Mouse (Mus musculus) megakaryocyte, embryonic 14.5 days (primary cell): ENCODE measurements around the gene Pam16. TPM values are rescaled to one million over a fixed set of nuclear protein-coding genes. Genes with fewer than 3 reads are reported as not detected.

Experiments used
- H3K27me3 ChIP-seq: replicated peaks from 2 replicates; pipeline ENCODE3; 2012; ENCODE audit warnings: inconsistent platforms
- H3K36me3 ChIP-seq: replicated peaks from 2 replicates; pipeline ENCODE3; 2012; ENCODE audit warnings: low read length, inconsistent platforms, mixed read lengths
- H3K4me1 ChIP-seq: 2 replicates; pipeline ENCODE4 v1.6.1; 2012; ENCODE audit warnings: inconsistent platforms
- H3K4me3 ChIP-seq: replicated peaks from 2 replicates; pipeline ENCODE3; 2012; ENCODE audit warnings: moderate library complexity, mild to moderate bottlenecking, inconsistent platforms
- H3K9me3 ChIP-seq: 2 replicates; pipeline ENCODE4 v1.6.1; 2012; ENCODE audit warnings: inconsistent platforms
- FLI1 ChIP-seq: IDR thresholded peaks from 2 replicates; pipeline ENCODE4 v1.6.1; 2012; ENCODE audit warnings: low read length, inconsistent platforms, mixed read lengths
- GATA1 ChIP-seq: IDR thresholded peaks from 3 replicates; pipeline ENCODE4 v1.6.1; 2012; ENCODE audit warnings: mixed read lengths, low read length, inconsistent platforms, borderline replicate concordance
- polyA plus RNA-seq: library from polyadenylated mRNA; stranded (reverse); fragments of >175 nt; gene quantifications from 2 replicates; pipeline ENCODE4 v1.2.3, GENCODE M21; 2012; ENCODE audit warnings: low replicate concordance; ENCODE audit not compliant: insufficient read depth

Pam16 gene
- polyA plus RNA-seq, 1 experiment: 137 TPM

DNA sequence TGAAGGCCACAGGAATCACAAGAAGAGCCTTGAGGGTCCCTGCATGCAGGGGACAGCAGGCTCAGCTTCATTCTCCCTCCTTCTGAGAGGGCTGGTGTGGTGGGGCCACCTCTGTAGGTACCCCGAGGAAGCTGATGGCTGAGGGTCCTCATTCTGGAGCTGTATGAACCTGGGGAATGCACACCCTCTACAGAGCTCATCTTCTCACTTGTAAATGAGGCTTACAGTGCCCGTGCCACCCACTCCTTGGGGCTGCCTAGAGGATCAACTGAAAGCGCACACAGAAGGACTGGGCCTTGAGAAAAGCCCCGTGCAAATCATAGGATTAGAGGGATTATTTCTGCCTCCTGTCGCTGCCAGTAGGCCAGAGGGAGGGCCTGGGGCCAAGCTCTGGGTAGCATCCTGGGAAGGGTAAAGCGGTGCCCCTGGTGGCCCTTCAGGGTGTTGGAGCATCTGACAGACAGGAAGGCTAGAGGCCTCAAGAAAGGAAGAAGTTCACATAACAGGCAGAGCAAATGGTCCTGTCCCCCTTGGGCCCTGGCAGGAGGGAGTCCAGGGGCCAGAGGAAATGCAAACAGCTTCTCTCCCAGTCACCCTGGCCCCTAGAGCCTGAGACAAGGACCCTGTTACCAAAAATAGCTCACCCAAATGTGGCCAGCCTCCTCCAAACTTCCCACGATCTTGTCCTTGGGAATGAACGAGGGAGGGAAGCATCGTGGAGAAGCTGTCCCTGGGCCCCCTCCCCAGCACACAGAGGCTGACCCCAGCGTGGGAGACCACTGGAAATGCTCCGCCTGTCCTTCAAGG lies 31.2 kb upstream of the Pam16 start:
- Histone ChIP-seq H3K4me1 (peaks cover 18% of the 10 kb centered on the region), H3K9me3 (no peaks in the 10 kb centered on the region), H3K4me3 (no peak overlapping the region), H3K27me3 (no peaks in the 10 kb centered on the region), H3K36me3 (peaks cover 92% of the 10 kb centered on the region)
- TF ChIP-seq FLI1 (no peak), GATA1 (no peak)

- peaks cover 18% of the 10 kb centered on the region for H3K4me1 ChIP-seq
- no peaks in the 10 kb centered on the region for H3K27me3 ChIP-seq
- TF ChIP-seq FLI1 (no peak), GATA1 (no peak)
- H3K4me3 ChIP-seq: no peak overlapping the region
- no peaks in the 10 kb centered on the region for H3K9me3 ChIP-seq
- peaks cover 93% of the 10 kb centered on the region for H3K36me3 ChIP-seq
Measured at GRCm38 (mm10) chr16:4655251-4655734, 30.5 kb upstream of the Pam16 start.

- H3K27me3 ChIP-seq: no peaks in the 10 kb centered on the region
- H3K4me1 ChIP-seq: peaks cover 18% of the 10 kb centered on the region
- TF ChIP-seq GATA1: no peak
- TF ChIP-seq FLI1: no peak
- peaks cover 96% of the 10 kb centered on the region for H3K36me3 ChIP-seq
- H3K4me3 ChIP-seq: no peak overlapping the region
- H3K9me3 ChIP-seq: no peaks in the 10 kb centered on the region
Measured at GRCm38 (mm10) chr16:4654706-4655105, 29.9 kb upstream of the Pam16 start.

- peaks cover 100% of the 10 kb centered on the region for H3K36me3 ChIP-seq
- H3K9me3 ChIP-seq: no peaks in the 10 kb centered on the region
- no peak for TF ChIP-seq FLI1
- no peak for TF ChIP-seq GATA1
- H3K4me1 ChIP-seq: peaks cover 21% of the 10 kb centered on the region
- H3K4me3 ChIP-seq: no peak overlapping the region
- no peaks in the 10 kb centered on the region for H3K27me3 ChIP-seq
Measured at GRCm38 (mm10) chr16:4652707-4653416, 28.1 kb upstream of the Pam16 start.

DNA sequence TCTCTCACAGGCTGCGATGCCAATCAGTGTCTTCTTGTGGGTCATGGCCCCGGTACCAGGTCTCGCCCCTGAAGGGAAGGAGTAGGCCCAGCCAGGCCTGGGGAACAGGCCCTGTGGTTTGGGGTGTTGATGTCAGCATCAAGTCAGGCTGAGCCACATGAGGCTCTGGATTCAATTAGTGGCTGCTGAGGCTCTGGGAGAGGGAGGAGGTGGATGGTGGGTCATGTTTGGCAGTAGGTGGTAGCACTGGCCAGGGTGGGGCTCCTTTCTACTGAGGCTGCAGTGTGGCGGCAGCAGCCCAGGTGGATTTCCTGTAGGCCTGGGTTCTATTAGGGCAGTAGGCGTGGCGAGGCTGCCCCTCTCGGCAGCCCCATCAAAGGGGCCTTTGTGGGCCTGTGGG lies 26.8 kb upstream of the Pam16 start:
- H3K9me3 ChIP-seq: no peaks in the 10 kb centered on the region
- H3K36me3 ChIP-seq: peaks cover 100% of the 10 kb centered on the region
- H3K4me1 ChIP-seq: peaks cover 24% of the 10 kb centered on the region
- TF ChIP-seq GATA1 (no peak), FLI1 (no peak)
- H3K4me3 ChIP-seq: no peak overlapping the region
- H3K27me3 ChIP-seq: no peaks in the 10 kb centered on the region

DNA sequence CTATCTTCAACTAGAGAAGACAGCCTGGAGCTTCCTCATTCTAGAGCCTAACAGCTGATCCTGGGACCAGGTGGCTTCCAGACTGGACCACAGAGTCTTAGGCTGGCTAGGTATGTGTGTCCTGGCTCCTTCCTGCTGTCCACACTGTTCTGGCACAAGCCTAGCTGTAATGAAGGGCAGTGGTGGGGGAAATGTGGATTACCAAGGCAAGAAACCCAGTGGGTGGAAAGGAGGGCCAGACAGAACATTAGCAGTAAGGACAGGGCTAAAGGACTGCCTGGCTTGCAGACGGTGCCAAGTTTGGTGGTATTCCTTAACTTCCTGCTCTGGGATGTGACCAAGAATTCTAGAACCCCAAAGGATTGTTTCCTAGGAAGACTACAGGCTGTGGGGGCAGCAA lies 26.3 kb upstream of the Pam16 start:
- TF ChIP-seq FLI1: no peak
- no peak for TF ChIP-seq GATA1
- peaks cover 19% of the 10 kb centered on the region for H3K4me1 ChIP-seq
- peaks cover under 1% of the 10 kb centered on the region for H3K27me3 ChIP-seq
- no peak overlapping the region for H3K4me3 ChIP-seq
- no peaks in the 10 kb centered on the region for H3K9me3 ChIP-seq
- peaks cover 100% of the 10 kb centered on the region for H3K36me3 ChIP-seq

DNA sequence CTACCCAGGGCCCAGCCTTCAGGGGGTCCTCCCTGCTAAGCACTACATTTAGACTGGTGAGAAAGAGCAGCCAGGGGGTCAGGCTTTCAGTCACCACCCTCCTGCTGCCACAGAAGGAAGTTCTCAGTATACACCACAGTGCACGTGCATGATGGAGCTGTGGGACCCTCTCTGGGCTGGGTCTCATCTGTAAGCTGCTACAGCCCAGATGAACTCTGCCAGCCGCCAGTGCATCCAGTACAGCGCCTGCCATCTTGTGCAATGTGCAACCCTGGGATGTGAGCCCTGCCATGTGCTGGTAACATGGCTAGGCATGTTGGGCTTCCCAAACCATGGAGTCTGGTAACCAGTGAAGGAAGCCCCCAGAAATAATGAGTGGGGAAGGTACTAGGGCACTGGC lies 25.4 kb upstream of the Pam16 start:
- H3K4me1 ChIP-seq: peaks cover 19% of the 10 kb centered on the region
- peaks cover 4% of the 10 kb centered on the region for H3K27me3 ChIP-seq
- no peak overlapping the region for H3K4me3 ChIP-seq
- no peak for TF ChIP-seq FLI1
- no peak for TF ChIP-seq GATA1
- H3K9me3 ChIP-seq: no peaks in the 10 kb centered on the region
- H3K36me3 ChIP-seq: peaks cover 100% of the 10 kb centered on the region

DNA sequence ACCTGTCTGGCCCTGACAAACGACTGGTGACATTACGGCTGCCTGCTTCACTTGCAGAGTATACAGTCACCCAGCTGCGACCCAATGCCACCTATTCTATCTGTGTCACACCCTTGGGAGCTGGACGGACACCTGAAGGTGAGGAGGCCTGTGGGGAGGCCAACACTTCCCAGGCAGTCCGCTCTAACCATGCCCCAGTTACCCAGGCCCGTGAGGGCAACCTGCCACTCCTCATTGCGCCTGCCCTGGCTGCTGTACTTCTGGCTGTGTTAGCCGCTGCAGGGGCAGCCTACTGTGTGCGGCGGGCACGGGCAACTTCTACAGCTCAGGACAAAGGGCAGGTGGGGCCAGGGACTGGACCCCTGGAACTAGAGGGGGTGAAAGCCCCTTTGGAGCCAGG lies 24.9 kb upstream of the Pam16 start:
- Histone ChIP-seq H3K36me3 (peaks cover 98% of the 10 kb centered on the region), H3K4me3 (no peak overlapping the region), H3K4me1 (peaks cover 23% of the 10 kb centered on the region), H3K9me3 (no peaks in the 10 kb centered on the region), H3K27me3 (peaks cover 4% of the 10 kb centered on the region)
- TF ChIP-seq FLI1 (no peak), GATA1 (no peak)

DNA sequence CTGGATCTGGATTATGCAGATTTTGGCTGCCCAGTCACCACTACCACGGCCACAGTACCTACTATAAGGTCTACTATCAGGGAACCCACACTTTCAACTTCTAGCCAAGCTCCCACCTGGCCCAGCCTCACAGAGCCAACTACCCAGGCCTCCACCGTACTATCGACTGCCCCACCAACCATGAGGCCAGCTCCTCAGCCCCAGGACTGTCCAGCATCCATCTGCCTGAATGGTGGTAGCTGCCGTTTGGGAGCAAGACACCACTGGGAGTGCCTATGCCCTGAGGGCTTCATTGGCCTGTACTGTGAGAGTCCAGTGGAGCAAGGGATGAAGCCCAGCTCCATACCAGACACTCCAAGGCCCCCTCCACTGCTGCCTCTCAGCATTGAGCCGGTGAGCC lies 24.4 kb upstream of the Pam16 start:
- Histone ChIP-seq H3K9me3 (no peaks in the 10 kb centered on the region), H3K4me1 (peaks cover 27% of the 10 kb centered on the region), H3K4me3 (no peak overlapping the region), H3K27me3 (peaks cover 4% of the 10 kb centered on the region), H3K36me3 (peaks cover 98% of the 10 kb centered on the region)
- TF ChIP-seq FLI1: no peak
- TF ChIP-seq GATA1: no peak

- H3K36me3 ChIP-seq: peaks cover 98% of the 10 kb centered on the region
Measured at GRCm38 (mm10) chr16:4648416-4649023, 23.7 kb upstream of the Pam16 start.

More at GRCm38 (mm10) chr16:4648416-4649023, 23.7 kb upstream of the Pam16 start:
- TF ChIP-seq FLI1 (no peak), GATA1 (no peak)
- H3K4me3 ChIP-seq: no peak overlapping the region
- no peaks in the 10 kb centered on the region for H3K9me3 ChIP-seq
- peaks cover 7% of the 10 kb centered on the region for H3K27me3 ChIP-seq
- H3K4me1 ChIP-seq: peaks cover 31% of the 10 kb centered on the region
